Mouse (Mus musculus): Measurements from ENCODE around the gene Rab8a. TPM values are rescaled to one million over a fixed set of nuclear protein-coding genes. Genes with fewer than 3 reads are reported as not detected.
"Not testable (repeated sequence)": the region's sequence is repeated elsewhere in the genome, so short reads cannot be mapped to it uniquely, and the experiment has no call there.

Gene Rab8a
- 57.8 and 58.2 TPM in 2 replicates for polyA plus RNA-seq (2014; fragmentation: Nextera tagmentation; extraction: Ambion mirVana)

- H3K9me3 ChIP-seq (ENCODE audit: control insufficient read depth, low read length) = no peaks in the 10 kb centered on the region
- WGBS = under 1% methylated on average over 82 of the region's 82 CpGs
- H3K36me3 ChIP-seq (ENCODE audit: control insufficient read depth, insufficient read depth, low read length) = peaks cover 21% of the 10 kb centered on the region
- peaks cover 7 to 18% of the 10 kb centered on the region in 2 experiments for H3K4me1 ChIP-seq (ENCODE audit: control insufficient read depth in 2 of 2, insufficient read depth in 2 of 2, low read length in 2 of 2)
- H3K27ac ChIP-seq (replicated peaks in 1 of 2; ENCODE audit: control insufficient read depth in 1 of 2, insufficient read depth in 1 of 2, low read depth in 2 of 2, low read length in 2 of 2) = peak within 1 kb of the TSS; percentile 83 to 84
- ATAC-seq (ENCODE audit: insufficient number of reproducible peaks, insufficient read depth, low FRiP score, low read depth) = peak; percentile 99
- no peaks in the 10 kb centered on the region for H3K27me3 ChIP-seq (ENCODE audit: control insufficient read depth, insufficient read depth, low read length)
- peak within 1 kb of the TSS; percentile 94 for H3K4me2 ChIP-seq (ENCODE audit: low read length)
- peak within 1 kb of the TSS; percentile 90 to 98 for H3K4me3 ChIP-seq (ENCODE audit: control insufficient read depth in 1 of 2, insufficient read depth in 1 of 2, low read depth in 1 of 2, low read length in 2 of 2)
- peak within 1 kb of the TSS; percentile 98 for H3K9ac ChIP-seq (ENCODE audit: low read length)
These were observed at the start of gene Rab8a for GRCm38 (mm10) chr8:72160707-72161697. Gene Rab8a, plus strand, starts transcription at chr8:72161200.

DNA sequence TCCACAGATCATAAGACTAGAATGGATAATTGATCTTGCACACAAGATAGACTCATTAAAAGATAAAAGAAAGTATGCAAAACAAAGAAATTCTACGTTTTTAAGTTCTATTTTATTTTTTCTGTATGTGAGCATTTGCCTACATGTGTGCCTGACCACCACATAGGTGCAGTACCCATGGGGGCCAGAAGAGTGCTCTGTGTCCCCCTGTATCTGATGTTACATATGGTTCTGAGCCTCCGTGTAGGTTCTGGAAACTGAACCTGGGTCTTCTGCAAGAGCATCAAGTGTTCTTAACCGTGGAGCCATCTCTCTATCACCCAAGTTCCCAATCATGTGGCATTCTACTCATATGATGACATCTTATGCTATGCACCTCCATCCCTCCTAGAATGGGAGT lies 48.5 kb upstream of the Rab8a start:
- ATAC-seq (ENCODE audit: insufficient number of reproducible peaks, insufficient read depth, low FRiP score, low read depth) = no peak
- WGBS = 63% methylated on average over 3 of the region's 3 CpGs

DNA sequence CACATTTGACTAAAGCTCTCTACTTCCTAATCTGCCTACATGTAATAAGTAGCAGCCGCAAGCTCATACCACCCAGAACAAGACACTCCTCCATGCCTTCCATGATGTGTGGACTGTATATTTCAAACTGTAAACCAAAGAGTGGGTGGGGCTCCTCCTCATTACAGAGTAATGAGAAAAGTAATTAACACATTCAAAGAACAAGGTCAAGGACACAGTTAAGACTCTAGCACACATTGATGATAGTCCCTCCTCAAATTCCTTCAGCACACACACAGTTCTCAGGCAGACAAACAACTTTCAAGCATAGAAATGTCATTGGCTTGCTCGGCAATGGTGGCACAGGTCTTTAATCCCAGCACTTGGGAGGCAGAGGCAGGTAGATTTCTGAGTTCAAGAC lies 45.8 kb upstream of the Rab8a start:
- Histone ChIP-seq H3K36me3 (ENCODE audit: control insufficient read depth, insufficient read depth, low read length) (no peaks in the 10 kb centered on the region), H3K9me3 (ENCODE audit: control insufficient read depth, low read length) (0 out of 2 replicates have a peak, but pooled peaks cover 3% of the 10 kb centered on the region), H3K27ac (replicated peaks in 1 of 2; ENCODE audit: control insufficient read depth in 1 of 2, insufficient read depth in 1 of 2, low read depth in 2 of 2, low read length in 2 of 2) (no peak overlapping the region), H3K4me2 (ENCODE audit: low read length) (no peak overlapping the region), H3K9ac (ENCODE audit: low read length) (no peak overlapping the region), H3K27me3 (ENCODE audit: control insufficient read depth, insufficient read depth, low read length) (no peaks in the 10 kb centered on the region), H3K4me3 (ENCODE audit: control insufficient read depth in 1 of 2, insufficient read depth in 1 of 2, low read depth in 1 of 2, low read length in 2 of 2) (no peak overlapping the region), H3K4me1 (ENCODE audit: control insufficient read depth in 2 of 2, insufficient read depth in 2 of 2, low read length in 2 of 2) (no peaks in the 10 kb centered on the region)
- 80% methylated on average over 2 of the region's 2 CpGs for WGBS
- no peak for ATAC-seq (ENCODE audit: insufficient number of reproducible peaks, insufficient read depth, low FRiP score, low read depth)

More for the DNA sequence above, 48.5 kb upstream of the Rab8a start:
- Histone ChIP-seq H3K4me2 (ENCODE audit: low read length) (no peak overlapping the region), H3K9ac (ENCODE audit: low read length) (no peak overlapping the region), H3K27me3 (ENCODE audit: control insufficient read depth, insufficient read depth, low read length) (no peaks in the 10 kb centered on the region), H3K4me1 (ENCODE audit: control insufficient read depth in 2 of 2, insufficient read depth in 2 of 2, low read length in 2 of 2) (no peaks in the 10 kb centered on the region), H3K36me3 (ENCODE audit: control insufficient read depth, insufficient read depth, low read length) (no peaks in the 10 kb centered on the region), H3K9me3 (ENCODE audit: control insufficient read depth, low read length) (0 out of 2 replicates have a peak, but pooled peaks cover 3% of the 10 kb centered on the region), H3K4me3 (ENCODE audit: control insufficient read depth in 1 of 2, insufficient read depth in 1 of 2, low read depth in 1 of 2, low read length in 2 of 2) (no peak overlapping the region), H3K27ac (replicated peaks in 1 of 2; ENCODE audit: control insufficient read depth in 1 of 2, insufficient read depth in 1 of 2, low read depth in 2 of 2, low read length in 2 of 2) (no peak overlapping the region)

DNA sequence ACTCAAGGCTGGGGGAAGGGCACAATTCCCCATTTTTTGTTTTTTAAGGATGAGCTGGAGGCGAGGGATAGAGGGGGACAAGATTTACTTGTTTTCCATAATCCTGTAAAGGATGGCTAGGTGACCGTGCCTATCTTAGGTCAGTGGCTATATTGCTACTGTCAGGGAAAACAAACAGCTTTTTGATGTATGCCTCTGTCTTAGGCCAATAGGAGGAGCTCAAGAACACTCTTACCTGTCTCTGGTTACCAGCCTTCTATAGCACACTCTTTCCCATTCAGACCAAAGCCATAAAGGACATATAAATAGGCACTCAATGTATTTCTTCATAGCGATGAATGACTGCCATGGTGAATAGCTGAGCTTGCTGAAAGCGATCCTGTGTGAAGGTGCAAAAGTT lies 42.4 kb upstream of the Rab8a start:
- 36% methylated on average over 4 of the region's 4 CpGs for WGBS
- Histone ChIP-seq H3K4me1 (ENCODE audit: control insufficient read depth in 2 of 2, insufficient read depth in 2 of 2, low read length in 2 of 2) (no peaks in the 10 kb centered on the region), H3K27me3 (ENCODE audit: control insufficient read depth, insufficient read depth, low read length) (no peaks in the 10 kb centered on the region), H3K27ac (replicated peaks in 1 of 2; ENCODE audit: control insufficient read depth in 1 of 2, insufficient read depth in 1 of 2, low read depth in 2 of 2, low read length in 2 of 2) (no peak overlapping the region), H3K4me3 (ENCODE audit: control insufficient read depth in 1 of 2, insufficient read depth in 1 of 2, low read depth in 1 of 2, low read length in 2 of 2) (no peak overlapping the region), H3K9me3 (ENCODE audit: control insufficient read depth, low read length) (no peaks in the 10 kb centered on the region), H3K36me3 (ENCODE audit: control insufficient read depth, insufficient read depth, low read length) (no peaks in the 10 kb centered on the region), H3K4me2 (ENCODE audit: low read length) (no peak overlapping the region), H3K9ac (ENCODE audit: low read length) (no peak overlapping the region)
- ATAC-seq (ENCODE audit: insufficient number of reproducible peaks, insufficient read depth, low FRiP score, low read depth) = no peak

DNA sequence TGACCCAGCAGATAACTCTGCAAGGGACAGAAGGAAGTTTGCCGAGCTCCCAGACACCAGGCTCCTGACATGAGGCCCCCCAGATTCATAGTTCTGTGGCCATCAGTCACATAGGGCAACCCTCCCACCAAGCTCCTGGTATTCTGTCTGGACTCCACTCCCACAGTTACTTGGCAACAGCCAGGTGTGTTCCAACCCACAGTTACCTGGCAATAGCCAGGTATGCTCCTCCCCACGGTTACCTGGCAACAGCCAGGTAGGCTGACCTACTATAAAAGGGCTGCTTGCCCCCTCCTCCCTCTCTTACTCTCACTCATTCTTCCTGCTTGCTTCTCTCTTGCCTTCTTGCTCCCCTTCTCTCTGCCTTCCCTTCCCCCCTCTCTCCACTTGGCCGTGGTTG lies 39.5 kb upstream of the Rab8a start:
- 57% methylated on average over 3 of the region's 3 CpGs for WGBS

GRCm38 (mm10) chr8:72121997-72122396 lies 39.0 kb upstream of the Rab8a start:
- no peak for ATAC-seq (ENCODE audit: insufficient number of reproducible peaks, insufficient read depth, low FRiP score, low read depth)
- no peak overlapping the region for H3K4me3 ChIP-seq (ENCODE audit: control insufficient read depth in 1 of 2, insufficient read depth in 1 of 2, low read depth in 1 of 2, low read length in 2 of 2)
- no peaks in the 10 kb centered on the region for H3K4me1 ChIP-seq (ENCODE audit: control insufficient read depth in 2 of 2, insufficient read depth in 2 of 2, low read length in 2 of 2)
- H3K9ac ChIP-seq (ENCODE audit: low read length) = no peak overlapping the region
- H3K27ac ChIP-seq (replicated peaks in 1 of 2; ENCODE audit: control insufficient read depth in 1 of 2, insufficient read depth in 1 of 2, low read depth in 2 of 2, low read length in 2 of 2) = no peak overlapping the region
- no peaks in the 10 kb centered on the region for H3K27me3 ChIP-seq (ENCODE audit: control insufficient read depth, insufficient read depth, low read length)
- no peaks in the 10 kb centered on the region for H3K36me3 ChIP-seq (ENCODE audit: control insufficient read depth, insufficient read depth, low read length)
- H3K4me2 ChIP-seq (ENCODE audit: low read length) = no peak overlapping the region
- WGBS = 71% methylated on average over 1 of the region's 1 CpGs
- no peaks in the 10 kb centered on the region for H3K9me3 ChIP-seq (ENCODE audit: control insufficient read depth, low read length)

More for the DNA sequence above, 39.5 kb upstream of the Rab8a start:
- H3K27me3 ChIP-seq (ENCODE audit: control insufficient read depth, insufficient read depth, low read length); H3K4me3 ChIP-seq (ENCODE audit: control insufficient read depth in 1 of 2, insufficient read depth in 1 of 2, low read depth in 1 of 2, low read length in 2 of 2); H3K4me2 ChIP-seq (ENCODE audit: low read length); H3K9me3 ChIP-seq (ENCODE audit: control insufficient read depth, low read length); H3K4me1 ChIP-seq (ENCODE audit: control insufficient read depth in 2 of 2, insufficient read depth in 2 of 2, low read length in 2 of 2); H3K27ac ChIP-seq (replicated peaks in 1 of 2; ENCODE audit: control insufficient read depth in 1 of 2, insufficient read depth in 1 of 2, low read depth in 2 of 2, low read length in 2 of 2); H3K36me3 ChIP-seq (ENCODE audit: control insufficient read depth, insufficient read depth, low read length); H3K9ac ChIP-seq (ENCODE audit: low read length); ATAC-seq (ENCODE audit: insufficient number of reproducible peaks, insufficient read depth, low FRiP score, low read depth): not testable (repeated sequence)

DNA sequence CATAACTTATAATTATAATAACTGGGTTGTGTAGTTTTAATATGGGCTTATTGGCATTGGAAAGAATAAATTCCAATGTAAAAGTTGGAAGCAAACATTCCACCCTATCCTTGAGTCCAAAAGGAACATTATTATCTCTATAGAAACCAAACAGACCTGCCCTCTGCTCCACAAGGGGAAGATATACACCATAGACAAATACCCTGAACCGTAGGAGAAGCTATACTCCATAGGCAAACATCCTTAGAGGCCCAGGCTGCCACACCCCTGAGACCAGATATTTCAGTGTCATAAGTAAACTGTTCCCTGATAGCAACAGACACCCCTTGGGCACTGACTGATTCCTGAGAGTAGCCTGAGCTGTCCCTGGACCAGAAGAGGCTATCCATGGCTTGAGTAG lies 33.2 kb upstream of the Rab8a start:
- peaks cover 3 to 4% of the 10 kb centered on the region in 2 experiments for H3K4me1 ChIP-seq (ENCODE audit: control insufficient read depth in 2 of 2, insufficient read depth in 2 of 2, low read length in 2 of 2)
- no peak overlapping the region for H3K9ac ChIP-seq (ENCODE audit: low read length)
- H3K4me2 ChIP-seq (ENCODE audit: low read length) = no peak overlapping the region
- no peaks in the 10 kb centered on the region for H3K9me3 ChIP-seq (ENCODE audit: control insufficient read depth, low read length)
- no peaks in the 10 kb centered on the region for H3K36me3 ChIP-seq (ENCODE audit: control insufficient read depth, insufficient read depth, low read length)
- no peaks in the 10 kb centered on the region for H3K27me3 ChIP-seq (ENCODE audit: control insufficient read depth, insufficient read depth, low read length)
- ATAC-seq (ENCODE audit: insufficient number of reproducible peaks, insufficient read depth, low FRiP score, low read depth) = no peak
- H3K27ac ChIP-seq (replicated peaks in 1 of 2; ENCODE audit: control insufficient read depth in 1 of 2, insufficient read depth in 1 of 2, low read depth in 2 of 2, low read length in 2 of 2) = no peak overlapping the region
- 71% methylated on average over 1 of the region's 1 CpGs for WGBS
- no peak overlapping the region for H3K4me3 ChIP-seq (ENCODE audit: control insufficient read depth in 1 of 2, insufficient read depth in 1 of 2, low read depth in 1 of 2, low read length in 2 of 2)
